Mouse (Mus musculus): ENCODE results near the gene Clasrp.
A peak's percentile ranks its signal among the peaks of the same experiment; 100 is the strongest.

The Clasrp gene

DNA sequence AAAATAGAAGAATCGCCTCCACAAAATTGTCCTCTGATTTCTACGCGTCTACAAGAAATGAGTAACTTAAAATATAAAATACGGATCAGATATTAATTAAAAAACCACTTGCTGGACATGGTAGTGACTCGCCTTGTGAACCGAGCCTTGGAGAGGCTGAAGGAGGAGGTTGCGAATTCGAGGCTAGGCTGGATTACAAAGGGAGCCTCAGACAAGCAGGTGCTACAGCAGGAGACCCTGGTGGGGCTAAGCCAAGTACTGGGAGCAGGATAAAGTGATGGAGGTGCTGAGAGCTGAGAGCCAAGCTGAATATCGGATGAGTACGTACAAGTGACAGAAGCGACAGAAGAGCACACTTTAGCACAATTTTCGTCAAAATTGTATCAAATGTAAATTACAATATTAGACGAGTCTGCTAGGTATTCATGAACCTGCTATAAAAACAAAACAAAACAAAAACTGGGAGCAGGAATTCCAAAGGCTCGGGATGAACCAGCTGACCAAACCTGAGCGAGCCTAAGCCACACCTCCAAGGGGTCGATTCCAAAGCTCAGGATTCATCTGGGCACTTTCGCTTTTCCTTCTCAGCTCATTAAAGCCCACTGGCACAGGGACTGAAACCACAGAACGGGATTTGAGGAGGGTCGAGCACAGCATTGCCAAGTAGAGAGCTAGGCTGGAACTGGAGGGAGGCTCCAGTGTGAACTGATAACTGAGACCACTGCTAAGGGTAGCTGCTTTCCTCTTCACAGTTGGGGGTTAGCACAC, 41.5 kb downstream of the Clasrp start, which contains the start of gene Ppp1r37:
TSS of gene Ppp1r37 (minus strand) at position 434 of the 768 bp plus-strand sequence.
- DNase-seq (ENCODE audit: low read depth): no peak

GRCm38 (mm10) chr7:19561765-19562642, 42.3 kb downstream of the Clasrp start:
- DNase-seq (ENCODE audit: low read depth): peak; percentile 90

DNA sequence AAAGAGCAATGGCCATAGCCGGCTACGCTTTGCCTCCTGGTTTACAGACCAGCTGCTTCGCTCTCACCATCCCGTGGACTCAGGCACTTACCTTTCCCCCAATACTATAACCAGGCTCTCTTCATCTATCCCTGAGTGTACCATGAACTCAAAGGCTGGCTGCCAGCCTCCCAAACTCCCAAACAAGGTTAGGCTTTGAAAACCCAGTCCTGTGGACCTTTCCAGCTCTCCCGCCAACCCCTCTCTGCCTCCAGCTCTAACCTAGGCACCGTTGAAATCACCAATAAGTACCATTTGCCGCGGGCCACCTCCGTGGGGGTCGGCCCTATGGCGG, 42.9 kb downstream of the Clasrp start:
- no peak for DNase-seq (ENCODE audit: low read depth)

GRCm38 (mm10) chr7:19560491-19561260, 43.6 kb downstream of the Clasrp start:
- DNase-seq (ENCODE audit: low read depth): no peak

DNA sequence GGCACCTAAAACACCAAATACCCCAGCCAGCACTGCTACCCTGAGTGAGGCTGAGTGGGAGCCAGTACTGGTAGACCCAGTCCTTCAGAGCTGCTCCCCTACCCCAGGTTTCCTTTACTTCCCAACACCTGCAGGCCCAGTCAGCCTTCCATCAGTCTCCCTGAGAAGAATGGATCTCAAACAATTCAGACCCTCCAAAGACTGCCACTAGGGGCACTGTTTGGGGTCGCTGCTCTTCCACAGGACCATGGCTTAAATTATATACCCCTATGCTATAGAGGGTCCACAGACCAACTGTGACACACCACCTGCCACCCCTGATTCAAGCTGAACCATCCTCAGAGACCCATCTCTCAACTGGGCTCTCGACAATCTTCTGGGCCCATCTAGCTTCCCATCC, 45.3 kb downstream of the Clasrp start:
- no peak for DNase-seq (ENCODE audit: low read depth)

DNA sequence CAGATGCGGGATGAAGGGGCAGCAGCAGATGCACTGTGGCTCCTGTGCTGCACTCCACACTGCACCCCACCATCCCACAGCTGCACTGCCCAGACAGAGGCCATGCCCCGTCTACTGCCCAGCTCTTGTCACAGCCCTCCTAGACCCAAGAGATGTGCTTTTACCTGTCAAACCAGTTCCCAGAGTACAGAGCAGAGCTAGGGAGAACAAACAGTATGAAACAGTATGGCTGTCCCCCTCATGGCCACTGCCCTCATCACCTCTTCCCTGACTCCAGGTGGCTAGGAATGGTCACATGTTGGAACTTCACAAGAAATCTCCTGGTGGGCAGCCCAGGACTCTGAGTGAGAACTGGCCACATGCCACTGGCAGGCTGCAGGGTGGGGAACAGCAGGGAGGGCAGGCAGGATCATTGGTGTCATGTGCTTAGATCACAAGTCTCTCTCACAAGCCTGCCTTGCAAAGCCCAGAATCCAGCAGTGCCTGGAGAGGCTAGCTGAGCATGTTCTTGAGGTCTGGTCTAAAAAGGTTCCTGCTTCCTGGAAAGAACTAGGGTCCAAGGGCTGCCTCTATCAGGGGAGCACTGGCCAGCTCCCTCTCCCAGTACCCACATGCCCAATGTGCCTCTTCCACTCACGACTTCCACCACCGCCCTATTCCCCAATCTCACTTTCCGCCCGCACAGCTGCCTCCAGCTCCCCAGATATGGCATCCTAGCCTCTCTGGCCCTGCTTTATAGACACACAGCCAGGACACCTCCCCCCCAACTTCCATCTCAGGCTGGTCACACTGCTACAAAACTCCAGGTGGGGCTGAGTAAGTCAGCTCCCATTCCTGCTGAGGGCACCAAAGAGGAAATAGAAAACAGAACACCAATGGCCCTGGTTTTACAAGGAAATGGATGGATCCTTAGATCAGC, 46.0 kb downstream of the Clasrp start:
- no peak for DNase-seq (ENCODE audit: low read depth)

DNA sequence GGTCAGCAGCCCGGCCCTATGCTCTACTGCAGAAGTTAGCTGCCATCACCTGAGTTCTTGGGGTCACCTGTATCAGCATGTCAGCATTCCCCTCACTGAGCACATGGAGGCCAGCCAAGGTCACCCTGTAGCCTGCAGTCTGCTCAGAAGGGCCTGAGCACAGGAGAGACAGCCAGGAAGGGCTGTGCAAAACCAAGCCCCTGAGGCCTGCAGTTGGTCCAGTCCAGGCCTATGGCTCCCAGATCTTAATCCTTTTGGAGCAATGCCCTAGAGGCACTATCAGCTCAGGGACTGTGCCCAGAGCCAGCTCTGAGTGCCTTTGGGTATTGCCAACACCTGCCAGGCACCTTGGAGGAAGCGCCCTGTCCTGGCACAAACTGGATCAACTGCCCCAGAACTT, 47.2 kb downstream of the Clasrp start:
- no peak for DNase-seq (ENCODE audit: low read depth)

GRCm38 (mm10) chr7:19554168-19554567, 50.1 kb downstream of the Clasrp start:
- no peak for DNase-seq (ENCODE audit: low read depth)

DNA sequence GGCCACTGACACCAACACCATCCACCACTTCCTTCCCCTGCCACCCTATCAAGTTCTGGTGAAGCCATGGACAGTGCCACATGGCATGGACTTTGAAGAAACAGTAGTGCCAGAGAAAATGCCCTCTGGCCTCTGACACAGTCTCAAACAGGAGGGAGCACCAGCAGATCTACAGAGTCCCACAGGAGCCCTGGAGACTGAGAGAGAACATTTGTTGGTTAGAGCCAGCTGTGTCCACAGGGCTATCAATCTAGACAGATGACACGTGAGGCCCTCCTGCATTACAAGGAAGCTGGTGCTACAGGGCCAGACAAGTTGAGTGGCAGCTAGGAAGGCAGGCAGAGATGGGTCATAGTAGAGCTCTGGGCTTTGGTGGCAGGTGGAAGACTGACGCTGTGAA, 51.8 kb downstream of the Clasrp start:
- no peak for DNase-seq (ENCODE audit: low read depth)

DNA sequence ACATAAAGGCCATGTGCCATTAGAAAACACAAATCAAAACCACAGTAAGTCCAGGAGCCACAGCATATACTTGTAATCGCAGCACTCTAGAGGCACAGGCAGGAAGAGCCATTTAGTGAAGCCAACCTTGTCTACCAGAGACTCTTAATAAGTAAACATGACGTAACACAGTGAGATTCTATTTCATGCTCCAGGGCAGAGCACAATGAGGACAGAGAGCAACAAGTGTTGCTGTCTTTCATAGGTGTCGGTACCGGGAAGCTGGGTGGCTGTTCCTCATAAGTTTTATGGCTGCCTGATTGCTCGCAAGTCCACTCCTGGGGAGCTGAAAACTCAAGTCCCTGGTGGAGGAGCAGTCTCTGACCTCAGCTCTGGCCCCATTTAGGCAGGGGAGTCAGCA, 52.7 kb downstream of the Clasrp start:
- DNase-seq (ENCODE audit: low read depth): no peak

- DNase-seq (ENCODE audit: low read depth): no peak
Observed at GRCm38 (mm10) chr7:19549394-19549793, 54.9 kb downstream of the Clasrp start.

- DNase-seq (ENCODE audit: low read depth): no peak
Observed at GRCm38 (mm10) chr7:19547344-19547969, 56.8 kb downstream of the Clasrp start.

GRCm38 (mm10) chr7:19546007-19546406, 58.3 kb downstream of the Clasrp start:
- DNase-seq (ENCODE audit: low read depth): no peak

GRCm38 (mm10) chr7:19543584-19543983, 60.7 kb downstream of the Clasrp start:
- DNase-seq (ENCODE audit: low read depth): no peak

GRCm38 (mm10) chr7:19542155-19542691, 62.1 kb downstream of the Clasrp start:
- DNase-seq (ENCODE audit: low read depth): no peak

DNA sequence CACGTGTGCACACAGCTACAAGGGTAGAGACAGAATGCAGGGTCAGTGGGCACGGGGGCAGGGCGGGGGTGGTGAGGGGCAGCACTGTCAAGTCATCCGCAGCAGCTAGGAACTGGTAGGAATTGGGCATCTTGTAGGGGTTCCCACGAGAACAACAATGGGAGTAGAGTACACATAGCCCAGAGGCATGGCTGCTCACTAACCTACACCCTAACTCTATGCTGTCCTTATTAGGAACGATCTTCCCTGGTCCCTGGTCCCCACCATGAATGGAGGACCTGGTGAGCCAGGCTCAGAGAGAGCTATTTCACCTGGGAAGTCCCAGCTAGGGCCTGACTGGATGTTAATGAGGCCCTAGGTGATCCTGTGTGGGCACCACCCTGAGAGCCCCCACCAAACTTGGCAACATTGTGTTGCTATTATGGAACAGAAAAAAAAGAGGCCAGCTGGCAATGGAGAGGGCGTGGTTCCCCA, 62.6 kb downstream of the Clasrp start:
- DNase-seq (ENCODE audit: low read depth): no peak

DNA sequence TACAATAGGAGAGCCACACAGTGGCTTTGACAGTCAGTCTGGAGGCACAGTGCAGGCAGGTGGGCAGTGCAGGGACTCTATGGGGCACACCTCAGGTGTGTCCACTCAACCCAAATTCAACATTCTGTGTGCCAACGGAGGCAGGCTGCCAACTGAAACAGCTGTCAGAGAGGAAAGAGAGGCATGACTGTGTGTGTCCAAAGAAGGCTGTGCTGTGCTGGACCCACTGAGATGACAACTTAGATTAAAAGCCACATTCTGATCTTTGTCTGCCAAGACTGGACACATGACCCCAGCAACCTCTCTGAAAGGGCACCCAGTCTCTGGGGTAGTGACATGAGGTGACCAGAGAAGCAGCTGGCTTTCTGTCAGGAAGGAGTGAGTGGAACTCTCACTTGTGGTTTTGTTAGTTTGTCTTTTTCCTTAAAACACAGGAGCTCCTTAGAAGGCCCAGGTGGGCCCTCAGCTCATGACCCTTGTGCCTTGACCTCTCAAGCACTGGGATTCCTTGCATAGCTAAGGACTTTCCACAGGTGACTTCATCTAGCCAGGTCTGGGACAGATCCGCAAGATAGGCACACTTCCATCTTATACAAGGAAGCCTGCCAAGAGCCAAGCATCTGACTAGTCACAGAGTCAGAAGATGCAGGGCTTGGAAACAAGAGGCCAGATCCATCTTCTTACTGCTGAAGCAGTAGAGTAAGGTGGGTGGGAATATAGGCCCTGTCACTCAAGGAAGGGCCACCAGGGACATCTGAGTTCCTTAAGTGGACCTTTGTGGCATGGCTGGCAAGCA, 63.3 kb downstream of the Clasrp start:
- no peak for DNase-seq (ENCODE audit: low read depth)

- no peak for DNase-seq (ENCODE audit: low read depth)
Observed at GRCm38 (mm10) chr7:19534676-19535075, 69.6 kb downstream of the Clasrp start.

DNA sequence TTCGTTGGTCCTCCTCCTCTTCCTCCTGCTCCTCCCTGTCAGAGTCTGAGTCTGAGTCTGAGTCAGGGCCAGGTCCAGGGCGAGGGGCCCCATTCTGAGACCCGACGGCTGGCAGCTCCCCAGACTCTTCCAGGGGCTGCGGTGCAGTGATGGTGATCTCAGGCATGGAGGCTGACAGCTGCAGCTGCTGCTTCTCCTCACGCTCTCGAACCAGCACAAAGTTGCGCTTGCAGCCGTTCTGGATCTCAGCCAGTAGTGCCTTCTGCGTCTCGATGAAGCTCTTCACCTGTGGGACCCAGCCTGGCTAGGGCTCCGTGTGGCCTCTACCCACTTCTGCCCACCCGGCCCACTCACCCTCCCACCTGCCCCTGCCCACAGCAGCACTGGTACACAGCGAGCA, 72.0 kb downstream of the Clasrp start:
- no peak for DNase-seq (ENCODE audit: low read depth)

- DNase-seq (ENCODE audit: low read depth): peak; percentile 21
Observed at GRCm38 (mm10) chr7:19531077-19531476, 73.2 kb downstream of the Clasrp start.
